Mouse (Mus musculus) C2C12 (cell line): ENCODE measurements around the gene Preb. TPM values are rescaled to one million over a fixed set of nuclear protein-coding genes. Genes with fewer than 3 reads are reported as not detected.

Experiments used
- H3K27me3 ChIP-seq: one replicate; pipeline ENCODE4 v1.6.1; 2011; ENCODE audit not compliant: control insufficient read depth, insufficient read depth, insufficient read length
- H3K36me3 ChIP-seq: one replicate; pipeline ENCODE4 v1.6.1; 2011; ENCODE audit not compliant: control insufficient read depth, insufficient read depth
- H3K4me3 ChIP-seq: one replicate; pipeline ENCODE4 v1.5.1; 2011; ENCODE audit warnings: mild to moderate bottlenecking, control low read depth; ENCODE audit not compliant: poor library complexity, insufficient read depth, severe bottlenecking
- H3K79me2 ChIP-seq: one replicate; pipeline ENCODE4 v1.6.1; 2011; ENCODE audit not compliant: control insufficient read depth, insufficient read depth
- H3K79me3 ChIP-seq: one replicate; pipeline ENCODE4 v1.6.1; 2011; ENCODE audit warnings: low read depth, control low read depth
- H3ac ChIP-seq: one replicate; pipeline ENCODE3; 2011; ENCODE audit warnings: low read depth; ENCODE audit not compliant: control insufficient read depth, insufficient read length
- CEBPB ChIP-seq: IDR thresholded peaks from one replicate; pipeline ENCODE4 v1.6.1; 2011; ENCODE audit warnings: low read depth, mild to moderate bottlenecking, control low read depth, moderate library complexity
- CTCF ChIP-seq: IDR thresholded peaks from one replicate; pipeline ENCODE4 v1.5.1; 2011; ENCODE audit not compliant: control insufficient read depth, insufficient read depth, insufficient read length
- FOSL1 ChIP-seq: IDR thresholded peaks from one replicate; pipeline ENCODE4 v1.8.0; 2011; ENCODE audit warnings: mild to moderate bottlenecking, low read length; ENCODE audit not compliant: poor library complexity, insufficient read depth, severe bottlenecking
- MAX ChIP-seq: IDR thresholded peaks from one replicate; pipeline ENCODE4 v1.6.1; 2011; ENCODE audit warnings: mild to moderate bottlenecking, control low read depth
- MYOD1 ChIP-seq: IDR thresholded peaks from one replicate; pipeline ENCODE4 v1.6.1; 2011; ENCODE audit warnings: low read depth; ENCODE audit not compliant: control insufficient read depth, insufficient read length
- MYOG ChIP-seq: IDR thresholded peaks from one replicate; pipeline ENCODE4 v1.6.1; 2011; ENCODE audit not compliant: control insufficient read depth, insufficient read length; ENCODE audit errors: extremely low read depth
- USF1 ChIP-seq: IDR thresholded peaks from one replicate; pipeline ENCODE4 v1.6.1; 2011; ENCODE audit warnings: low read depth, mild to moderate bottlenecking, control low read depth, moderate library complexity
- polyA plus RNA-seq: library from polyadenylated mRNA; unstranded; fragments of >200 nt; fragmentation: generic; extraction: Trizol; gene quantifications from one replicate; pipeline ENCODE4 v1.2.1, GENCODE M21; 2012; ENCODE audit warnings: missing spikeins

Preb gene
- polyA plus RNA-seq, 1 experiment, result 108 TPM

DNA sequence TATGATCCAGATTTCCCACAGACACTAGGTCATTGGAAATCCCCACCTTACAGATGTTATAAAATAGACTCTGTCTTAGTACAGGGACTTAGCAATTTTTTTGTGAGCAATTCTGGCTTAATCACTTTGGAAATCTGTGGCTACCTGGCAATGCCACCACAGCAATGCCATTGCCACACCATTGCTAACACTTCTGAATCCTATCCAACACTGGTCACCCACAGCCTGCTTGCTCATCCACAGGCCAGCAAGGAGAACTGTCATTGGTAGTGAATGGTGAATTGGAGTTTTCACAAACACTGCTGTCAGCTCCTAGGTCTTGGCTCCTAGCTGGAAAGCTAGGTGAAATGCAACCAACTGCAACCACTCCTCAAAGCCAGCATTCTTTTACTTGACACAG lies 49.7 kb downstream of the Preb start:
- peaks cover 36% of the 10 kb centered on the region for H3K79me2 ChIP-seq
- H3K36me3 ChIP-seq, result peaks cover 7% of the 10 kb centered on the region
- no peak overlapping the region for H3ac ChIP-seq
- peak; percentile 54 for TF ChIP-seq CEBPB
- no peak for TF ChIP-seq USF1
- no peak overlapping the region for H3K4me3 ChIP-seq
- H3K79me3 ChIP-seq, result peaks cover 18% of the 10 kb centered on the region
- H3K27me3 ChIP-seq, result no peaks in the 10 kb centered on the region

DNA sequence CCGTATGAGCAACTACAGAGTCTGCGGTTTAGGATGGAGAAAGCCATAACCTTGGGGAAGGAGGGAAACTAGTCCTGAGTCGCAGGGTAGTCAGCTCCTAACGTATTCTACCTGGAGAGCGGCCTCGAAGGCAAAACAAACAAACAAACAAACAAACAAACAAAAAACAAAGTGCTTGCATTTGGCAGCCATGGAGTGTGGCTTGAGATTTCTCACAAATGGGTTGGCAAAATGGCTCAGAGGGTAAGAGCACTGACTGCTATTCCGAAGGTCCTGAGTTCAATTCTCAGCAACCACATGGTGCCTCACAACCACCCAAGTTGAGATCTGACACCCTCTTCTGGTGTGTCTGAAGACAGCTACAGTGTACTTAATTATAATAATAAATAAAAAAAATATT lies 50.3 kb downstream of the Preb start:
- TF ChIP-seq CTCF (no peak), USF1 (no peak), CEBPB (no peak), MYOD1 (no peak), MAX (no peak), FOSL1 (no peak), MYOG (no peak)
- Histone ChIP-seq H3K4me3 (no peak overlapping the region), H3K79me3 (peaks cover 23% of the 10 kb centered on the region), H3ac (no peak overlapping the region), H3K36me3 (peaks cover 13% of the 10 kb centered on the region), H3K79me2 (peaks cover 39% of the 10 kb centered on the region), H3K27me3 (no peaks in the 10 kb centered on the region)

DNA sequence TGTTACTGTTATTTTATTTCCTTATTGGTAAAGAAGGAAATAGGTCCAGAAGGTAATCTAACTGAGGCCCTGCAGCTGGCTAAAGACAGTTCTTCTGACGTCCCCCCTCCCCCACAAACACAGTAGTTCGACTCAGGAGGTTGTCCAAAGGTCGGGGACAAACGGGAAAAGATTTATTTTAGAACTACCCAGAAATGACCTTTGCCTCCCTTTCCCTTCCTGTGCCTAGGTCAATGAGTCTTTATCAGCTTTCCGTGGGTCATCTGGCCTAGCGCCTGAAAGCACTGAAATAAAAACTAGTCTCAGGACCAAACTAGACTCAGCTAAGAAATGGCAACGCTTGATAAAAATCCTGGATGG lies 50.9 kb downstream of the Preb start:
- Histone ChIP-seq H3ac (no peak overlapping the region), H3K79me3 (peaks cover 23% of the 10 kb centered on the region), H3K36me3 (peaks cover 19% of the 10 kb centered on the region), H3K27me3 (no peaks in the 10 kb centered on the region), H3K4me3 (no peak overlapping the region), H3K79me2 (peaks cover 39% of the 10 kb centered on the region)
- TF ChIP-seq MYOG (no peak), MYOD1 (no peak)

- Histone ChIP-seq H3K79me3 (peaks cover 26% of the 10 kb centered on the region), H3K36me3 (peaks cover 25% of the 10 kb centered on the region), H3K4me3 (no peak overlapping the region), H3K79me2 (peaks cover 39% of the 10 kb centered on the region), H3K27me3 (no peaks in the 10 kb centered on the region), H3ac (peak overlapping the region; percentile 54)
- no peak for TF ChIP-seq USF1
- TF ChIP-seq MYOG, result no peak
- no peak for TF ChIP-seq CTCF
- TF ChIP-seq MAX, result no peak
- no peak for TF ChIP-seq CEBPB
- TF ChIP-seq FOSL1, result no peak
- no peak for TF ChIP-seq MYOD1
These were observed 51.5 kb downstream of the Preb start for GRCm38 (mm10) chr5:30908426-30909299.

DNA sequence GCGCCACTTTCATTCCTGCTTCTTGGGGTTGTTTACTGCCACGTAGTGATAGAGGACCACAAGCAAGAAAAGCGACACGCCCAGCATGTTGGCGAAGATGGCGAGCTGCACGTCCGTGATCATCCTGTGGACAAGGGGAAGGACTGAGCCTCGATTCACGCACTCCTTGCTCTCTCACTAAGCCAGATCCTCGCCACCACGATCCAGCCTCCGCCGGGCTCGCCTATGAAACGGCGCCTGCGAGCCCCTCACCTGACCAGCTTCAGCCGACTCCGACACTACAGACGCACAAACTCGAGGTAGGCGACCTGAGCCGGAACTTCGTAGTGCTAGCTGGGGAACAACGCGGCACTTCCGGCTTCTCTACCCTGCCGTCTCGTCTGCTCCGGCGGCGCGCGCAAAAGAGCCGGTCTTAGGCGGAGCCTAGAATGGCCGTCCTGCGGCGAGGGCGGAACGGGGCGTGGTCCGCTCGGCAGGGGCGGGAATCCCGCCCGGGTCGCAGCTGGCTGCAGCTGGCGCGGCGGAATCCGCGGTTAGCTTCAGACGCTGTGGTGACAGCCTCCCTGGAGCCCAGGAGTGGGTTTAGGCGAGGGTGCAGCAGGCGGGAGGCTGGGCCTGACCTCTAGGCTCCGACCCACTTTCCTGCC lies 52.6 kb downstream of the Preb start, which contains the start of gene Ost4:
Gene Ost4, minus strand, starts transcription at position 376 of the 647 bp plus-strand sequence.
- Histone ChIP-seq H3K79me3 (peaks cover 30% of the 10 kb centered on the region), H3ac (peak within 1 kb of the TSS; percentile 80), H3K27me3 (no peaks in the 10 kb centered on the region), H3K79me2 (peaks cover 50% of the 10 kb centered on the region), H3K36me3 (peaks cover 34% of the 10 kb centered on the region), H3K4me3 (peak within 1 kb of the TSS; percentile 54)
- TF ChIP-seq MYOD1 (peak; percentile 84), CTCF (no peak)

DNA sequence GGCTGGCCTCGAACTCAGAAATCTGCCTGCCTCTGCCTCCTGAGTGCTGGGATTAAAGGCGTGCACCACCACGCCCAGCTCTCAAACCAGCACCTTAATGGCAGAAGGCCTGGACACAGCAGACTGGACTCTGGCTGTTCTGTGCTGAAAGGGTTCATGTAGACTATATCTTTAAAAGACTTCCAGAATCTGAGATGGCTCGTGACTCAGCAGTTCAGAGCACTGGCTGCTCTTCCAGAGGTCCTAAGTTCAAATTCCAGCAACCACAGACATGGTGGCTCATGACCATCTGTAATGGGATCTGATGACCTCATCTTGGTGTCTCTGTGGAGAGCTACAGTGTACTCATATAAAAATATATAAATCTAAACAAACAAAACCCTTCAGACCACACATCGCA lies 58.3 kb downstream of the Preb start:
- no peak overlapping the region for H3K4me3 ChIP-seq
- no peak overlapping the region for H3ac ChIP-seq
- peak; percentile 41 for TF ChIP-seq USF1
- TF ChIP-seq MAX, result no peak
- no peak for TF ChIP-seq MYOD1
- no peak for TF ChIP-seq CEBPB
- no peak for TF ChIP-seq CTCF
- no peak for TF ChIP-seq FOSL1
- TF ChIP-seq MYOG, result no peak
- peaks cover 35% of the 10 kb centered on the region for H3K79me3 ChIP-seq
- H3K79me2 ChIP-seq, result peaks cover 68% of the 10 kb centered on the region
- no peaks in the 10 kb centered on the region for H3K27me3 ChIP-seq
- peaks cover 53% of the 10 kb centered on the region for H3K36me3 ChIP-seq

Other genes starting within 250 kb of the Preb start
- gene Dpysl5, start 248.8 kb downstream of the Preb start, polyA plus RNA-seq, result 0.01 TPM
- 12.0 TPM for gene Mapre3, start 145.7 kb downstream of the Preb start, polyA plus RNA-seq
- gene Tmem214, start 92.3 kb downstream of the Preb start, polyA plus RNA-seq, result 46.1 TPM
- 5.2 TPM for gene Agbl5, start 71.7 kb downstream of the Preb start, polyA plus RNA-seq
- 348 TPM for gene Ost4, start 52.6 kb downstream of the Preb start, polyA plus RNA-seq
- gene Emilin1, start 47.0 kb downstream of the Preb start, polyA plus RNA-seq, result 9.9 TPM
- 16.2 TPM for gene Khk, start 38.9 kb downstream of the Preb start, polyA plus RNA-seq
- gene Cgref1, start 14.8 kb downstream of the Preb start, polyA plus RNA-seq, result 8.2 TPM
- gene Tcf23, start 8.3 kb upstream of the Preb start, polyA plus RNA-seq, result 0.07 TPM
- gene Atraid, start 88.0 kb upstream of the Preb start, polyA plus RNA-seq, result 70.7 TPM
- 11.6 TPM for gene Slc5a6, start 88.6 kb upstream of the Preb start, polyA plus RNA-seq
- 64.9 TPM for gene Cad, start 94.4 kb upstream of the Preb start, polyA plus RNA-seq
- not detected for gene Dnajc5g, start 145.9 kb upstream of the Preb start, polyA plus RNA-seq
- 0.71 TPM for gene Slc30a3, start 147.9 kb upstream of the Preb start, polyA plus RNA-seq
- gene Trim54, start 156.4 kb upstream of the Preb start, polyA plus RNA-seq, result 6.5 TPM
- not detected for gene Ucn, start 178.5 kb upstream of the Preb start, polyA plus RNA-seq
- gene Mpv17, start 193.9 kb upstream of the Preb start, polyA plus RNA-seq, result 35.6 TPM
- gene Gm29609, start 219.6 kb upstream of the Preb start, polyA plus RNA-seq, result 2.9 TPM
- gene Gtf3c2, start 219.8 kb upstream of the Preb start, polyA plus RNA-seq, result 36.9 TPM
- 115 TPM for gene Snx17, start 232.9 kb upstream of the Preb start, polyA plus RNA-seq
- 46.8 TPM for gene Eif2b4, start 233.1 kb upstream of the Preb start, polyA plus RNA-seq
- gene Zfp513, start 241.9 kb upstream of the Preb start, polyA plus RNA-seq, result 20.9 TPM